Mouse (Mus musculus) urinary bladder, adult 2 months (tissue): ENCODE data around the gene Spryd3. TPM values are rescaled to one million over a fixed set of nuclear protein-coding genes. Genes with fewer than 3 reads are reported as not detected.

ENCODE experiments used
- DNase-seq: peaks from one replicate; pipeline ENCODE4 v3.0.0; 2022; ENCODE audit warnings: low spot score
- polyA plus RNA-seq: library from polyadenylated mRNA; depleted of rRNA; stranded (reverse); fragments of >200 nt; gene quantifications from 2 replicates; pipeline ENCODE4 v1.2.3, GENCODE M21; 2012

Spryd3 gene
- polyA plus RNA-seq, 1 experiment, result 50.0 TPM

DNA sequence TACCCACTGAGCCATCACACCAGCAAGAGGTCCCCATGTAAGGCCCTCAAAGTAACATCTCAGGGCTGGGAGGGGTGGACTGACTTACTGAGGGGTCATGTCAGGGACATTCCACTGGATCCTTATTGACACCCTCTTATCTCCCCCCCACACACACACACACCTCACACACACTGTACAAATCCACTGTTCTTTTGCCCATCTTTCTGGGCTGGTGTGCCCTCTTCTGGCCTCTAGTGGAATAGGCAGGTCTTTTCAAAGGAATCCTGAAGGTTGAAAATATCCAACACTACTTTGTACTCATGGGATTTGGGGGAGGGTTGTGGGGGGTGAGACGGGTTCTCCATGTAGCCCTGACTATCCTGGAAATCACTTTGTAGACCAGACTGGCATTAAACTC, 10.8 kb upstream of the Spryd3 start:
- DNase-seq, result no peak

GRCm38 (mm10) chr15:102146089-102146488, 10.1 kb upstream of the Spryd3 start:
- DNase-seq, result no peak

DNA sequence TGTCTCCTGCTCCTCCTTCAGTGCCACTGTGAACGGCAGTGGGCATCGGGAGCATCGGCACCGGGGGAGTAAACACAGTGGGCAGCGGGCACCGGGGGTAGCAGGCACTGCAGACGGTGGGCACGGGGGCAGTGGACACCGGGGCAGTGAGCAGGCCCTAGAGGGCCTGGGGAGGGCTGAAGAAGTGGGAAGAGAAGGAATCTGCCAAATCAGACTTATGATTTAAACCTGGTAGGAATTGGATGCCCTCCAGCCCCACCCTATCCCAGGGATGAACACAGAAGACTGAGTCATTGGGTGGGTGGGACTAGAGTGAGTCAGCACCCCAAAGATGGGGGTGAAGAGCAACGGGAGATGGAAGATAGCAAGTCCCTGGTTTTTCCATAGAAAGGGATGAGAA, 9.3 kb upstream of the Spryd3 start:
- DNase-seq, result no peak

DNA sequence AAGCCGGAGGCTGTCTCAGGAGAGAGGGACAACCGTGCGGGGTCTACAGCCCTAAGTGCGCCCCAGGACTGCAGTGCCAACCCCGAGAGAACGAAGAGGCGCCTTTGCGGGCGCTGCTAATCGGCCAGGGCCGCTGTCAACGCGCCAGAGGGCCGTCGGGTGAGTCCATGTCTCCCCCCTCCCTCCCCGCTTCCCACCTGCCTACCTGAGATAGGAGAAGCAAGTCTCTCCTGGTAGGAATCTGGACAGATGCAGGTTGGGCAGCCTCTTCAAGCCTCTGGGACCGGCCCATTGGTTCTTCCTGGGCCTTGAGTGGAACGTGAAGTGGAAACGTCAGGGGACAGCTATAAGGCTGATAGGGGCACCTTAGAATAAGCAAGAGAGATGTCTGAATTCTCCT, 8.7 kb upstream of the Spryd3 start:
- DNase-seq, result no peak

GRCm38 (mm10) chr15:102144274-102144711, 8.3 kb upstream of the Spryd3 start, which contains the start of gene Igfbp6:
Igfbp6 (plus strand) TSS chr15:102144362.
- DNase-seq, result no peak

GRCm38 (mm10) chr15:102142914-102143912, 7.2 kb upstream of the Spryd3 start:
- DNase-seq, result no peak

DNA sequence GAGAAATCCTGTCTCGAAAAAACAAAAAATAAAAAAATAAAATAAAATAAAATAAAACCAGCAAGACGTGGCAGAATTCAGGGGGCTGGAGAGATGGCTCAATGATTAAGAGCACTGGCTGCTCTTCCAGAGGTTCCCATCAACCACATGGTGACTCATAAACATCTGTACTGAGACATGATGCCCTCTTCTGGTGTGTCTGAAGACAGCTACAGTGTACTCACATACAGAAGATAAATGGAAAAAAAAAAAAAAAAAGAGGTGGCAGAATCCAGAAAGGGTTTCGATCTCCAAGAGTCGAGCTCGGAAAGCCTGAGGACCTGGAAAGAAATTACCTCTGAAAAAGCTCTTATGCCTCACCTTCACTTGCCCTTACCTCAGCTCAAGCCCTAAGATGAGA, 5.1 kb upstream of the Spryd3 start:
- no peak for DNase-seq

GRCm38 (mm10) chr15:102135522-102136128, 409 bp downstream of the Spryd3 start:
- DNase-seq, result no peak

GRCm38 (mm10) chr15:102134709-102135108, 1.3 kb downstream of the Spryd3 start:
- DNase-seq, result no peak

DNA sequence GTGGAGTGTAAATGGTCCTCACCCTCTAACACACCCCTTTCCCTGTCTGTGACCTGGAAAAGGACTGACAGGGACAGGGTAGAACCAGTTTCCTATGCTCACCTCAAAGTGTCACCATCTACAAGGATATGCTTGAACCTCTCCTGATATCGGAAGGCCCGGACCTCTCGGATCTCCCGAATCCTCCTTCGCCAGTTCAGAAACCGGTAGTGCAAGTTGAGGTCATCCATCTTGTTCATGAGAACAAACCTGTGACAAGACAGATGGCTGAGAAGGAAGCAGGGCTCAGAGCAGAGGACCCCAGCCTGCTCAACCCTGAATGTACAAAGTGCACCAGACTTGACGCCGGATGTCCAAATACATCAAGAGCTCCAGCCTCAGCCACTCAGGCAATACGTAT, 2.7 kb downstream of the Spryd3 start:
- DNase-seq, result no peak

DNA sequence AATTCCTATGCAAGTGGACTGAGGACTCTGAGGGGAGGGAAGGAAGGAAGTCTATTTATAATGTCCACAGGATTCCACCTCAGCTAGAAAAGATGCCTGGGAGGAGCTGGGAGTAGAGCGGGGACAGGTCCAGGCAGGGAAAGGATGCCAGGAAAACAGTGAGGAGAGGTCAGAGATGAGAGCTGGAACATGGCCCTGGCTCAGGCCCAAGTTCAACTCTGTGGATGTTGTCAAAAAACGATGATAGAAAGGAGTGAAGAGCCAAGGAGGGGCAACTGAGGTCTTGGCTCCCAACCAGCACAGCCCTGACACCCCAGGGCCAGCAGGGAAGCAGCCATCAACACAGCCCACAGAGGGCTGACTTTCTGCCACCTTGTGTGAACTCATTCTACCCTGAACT, 9.7 kb downstream of the Spryd3 start:
- DNase-seq, result no peak

- DNase-seq, result no peak
Observed at GRCm38 (mm10) chr15:102120530-102120929, 15.5 kb downstream of the Spryd3 start.

- DNase-seq, result no peak
Observed at GRCm38 (mm10) chr15:102119831-102120170, 16.2 kb downstream of the Spryd3 start.

GRCm38 (mm10) chr15:102119121-102119830, 16.8 kb downstream of the Spryd3 start:
- no peak for DNase-seq

DNA sequence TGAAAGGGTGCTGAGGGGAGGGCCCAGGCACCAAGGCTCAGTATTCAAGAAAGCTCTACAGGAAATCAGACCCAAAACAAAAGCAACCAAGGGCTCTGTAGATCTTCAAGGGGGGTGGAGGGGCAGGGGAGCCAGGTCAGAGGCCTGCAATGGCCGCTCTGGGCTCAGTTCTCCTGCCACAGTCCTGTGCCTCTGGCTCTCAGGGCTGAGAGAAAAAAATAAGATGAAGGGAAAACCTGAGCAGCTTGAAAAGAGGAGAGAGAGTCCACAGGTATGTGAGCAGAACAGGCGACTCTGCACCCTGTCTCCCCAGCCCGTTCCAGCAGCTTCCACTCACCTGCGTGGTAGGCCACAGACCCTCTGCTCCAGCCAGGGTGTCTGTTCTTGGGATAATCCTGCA, 17.4 kb downstream of the Spryd3 start:
- DNase-seq, result no peak

DNA sequence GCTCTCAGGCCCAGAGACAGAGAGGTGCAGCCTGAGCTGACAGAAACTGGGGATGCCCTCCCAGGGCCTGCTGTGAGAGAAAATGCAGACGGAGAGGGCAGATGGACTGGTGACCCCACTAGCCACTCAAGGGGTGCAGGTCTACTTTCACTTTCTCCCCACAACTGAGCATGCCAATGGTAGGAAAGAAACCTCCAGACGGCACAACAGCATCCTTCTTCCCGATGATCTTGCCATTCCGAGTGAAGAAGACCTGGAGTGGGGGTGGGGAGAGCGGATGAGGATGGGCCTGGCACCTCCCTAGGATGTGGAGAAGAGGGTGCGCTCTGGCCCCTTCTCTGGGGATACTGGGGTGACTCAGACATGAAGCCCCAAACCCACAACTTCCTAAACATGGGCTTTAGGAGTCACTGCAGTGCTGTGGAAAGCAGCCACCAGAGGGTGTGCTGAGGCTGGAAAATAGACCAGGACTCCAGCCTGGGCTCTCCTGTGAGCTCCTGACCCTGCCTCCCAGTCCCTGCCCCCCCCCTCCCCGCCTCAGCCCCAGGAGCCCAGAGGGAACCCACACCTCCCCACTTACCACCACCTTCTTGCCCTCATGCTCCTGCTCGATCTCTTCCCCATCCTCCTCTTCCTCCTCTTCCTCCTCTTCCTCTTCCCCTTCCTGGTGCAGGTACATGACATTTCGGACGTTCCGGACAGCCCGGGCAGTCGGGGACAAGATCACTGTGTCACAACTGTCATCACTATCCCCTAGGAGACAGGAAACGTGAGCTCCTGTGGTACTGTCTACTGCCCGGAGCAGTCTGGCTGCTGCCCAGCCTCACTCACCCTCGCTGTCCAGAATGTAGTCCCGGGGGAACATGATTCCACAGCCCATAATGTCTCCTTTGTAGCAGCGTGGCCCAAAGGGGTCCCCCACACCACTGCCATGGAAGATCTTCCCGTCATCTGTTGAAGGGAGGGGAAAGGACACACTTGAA, 18.3 kb downstream of the Spryd3 start:
- no peak for DNase-seq

GRCm38 (mm10) chr15:102116753-102117415, 19.1 kb downstream of the Spryd3 start:
- DNase-seq, result no peak

DNA sequence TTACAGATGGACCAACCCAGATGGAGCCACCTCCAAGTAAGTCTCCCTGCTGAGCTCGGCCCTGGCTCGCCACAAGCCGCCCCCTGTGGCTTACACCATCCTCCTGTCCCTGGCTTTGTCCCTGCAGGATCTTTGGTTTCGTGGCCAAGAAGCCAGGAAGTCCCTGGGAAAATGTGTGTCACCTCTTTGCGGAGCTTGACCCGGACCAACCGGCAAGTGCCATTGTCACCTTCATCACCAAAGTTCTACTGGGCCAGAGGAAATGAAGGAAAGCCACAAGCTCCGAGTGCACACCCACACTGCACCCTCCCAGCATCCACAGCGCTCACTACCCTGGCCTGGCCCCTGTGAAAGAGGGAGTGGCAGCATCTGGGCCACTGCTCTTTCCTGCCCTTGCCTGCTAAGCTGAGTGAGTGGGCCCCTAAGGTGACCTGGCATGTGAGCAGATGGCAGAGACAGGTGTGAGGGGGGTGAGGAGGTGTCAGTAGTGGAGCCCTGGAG, 20.3 kb downstream of the Spryd3 start:
- DNase-seq, result no peak

DNA sequence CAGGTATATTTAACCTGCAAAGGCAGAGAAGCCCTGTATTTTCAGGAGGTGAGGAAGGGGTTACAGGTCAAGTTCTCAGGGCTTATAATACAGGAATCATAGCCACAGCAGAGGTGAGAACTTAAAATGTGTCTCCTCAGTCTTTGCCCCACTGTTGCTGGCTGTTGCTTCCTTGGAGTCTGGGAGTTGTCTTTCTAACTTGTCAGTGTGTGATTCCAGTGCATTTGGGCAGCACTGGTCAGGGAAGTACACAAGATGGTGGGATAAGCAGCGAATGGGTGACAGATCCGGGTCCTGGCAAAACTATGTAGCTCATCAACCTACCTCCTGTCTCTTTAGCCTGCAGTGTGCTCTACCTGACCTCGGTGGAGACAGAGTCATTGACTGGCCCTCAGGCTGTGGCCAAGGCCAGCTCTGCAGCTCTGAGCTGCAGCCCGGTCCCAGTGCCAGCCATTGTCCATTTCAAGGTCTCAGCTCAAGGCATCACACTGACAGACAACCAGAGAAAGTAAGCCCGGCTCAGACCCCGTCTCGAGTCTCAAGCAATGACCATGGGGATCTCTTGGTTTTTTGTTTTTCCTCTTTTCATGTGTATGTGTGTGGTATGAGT, 21.3 kb downstream of the Spryd3 start:
- no peak for DNase-seq

DNA sequence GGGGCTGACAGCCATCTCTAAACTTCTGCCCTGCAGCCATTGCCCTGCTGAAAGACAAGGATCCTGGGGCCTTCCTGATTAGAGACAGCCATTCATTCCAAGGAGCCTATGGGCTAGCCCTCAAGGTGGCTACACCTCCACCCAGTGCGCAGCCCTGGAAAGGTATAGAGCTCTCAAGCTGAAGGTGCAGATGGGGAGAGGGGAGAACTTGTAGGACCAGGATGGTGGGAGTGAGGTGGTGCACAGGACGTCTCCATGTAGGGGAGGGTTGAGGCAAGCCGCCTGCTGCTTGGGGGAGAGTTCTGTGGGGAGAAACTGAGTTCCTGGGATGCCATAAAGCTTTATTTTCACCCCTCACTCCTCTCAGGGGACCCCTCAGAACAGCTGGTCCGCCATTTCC, 22.4 kb downstream of the Spryd3 start:
- no peak for DNase-seq
